Mouse (Mus musculus) cerebellum, postnatal 10 days (tissue): ENCODE results near the gene Chfr.

Source experiments
- DNase-seq, 2 experiments: peaks; one replicate each; pipeline ENCODE4 v3.0.0; 2021; ENCODE audit warnings: mixed read lengths in 2 of 2

Gene Chfr

GRCm38 (mm10) chr5:110135293-110136086 lies at the start of gene Chfr:
Gene Chfr (plus strand): TSS chr5:110135842.
- peak; percentile 100 for DNase-seq

- no peak for DNase-seq
Measured at GRCm38 (mm10) chr5:110086161-110086866, 49.3 kb upstream of the Chfr start.

DNA sequence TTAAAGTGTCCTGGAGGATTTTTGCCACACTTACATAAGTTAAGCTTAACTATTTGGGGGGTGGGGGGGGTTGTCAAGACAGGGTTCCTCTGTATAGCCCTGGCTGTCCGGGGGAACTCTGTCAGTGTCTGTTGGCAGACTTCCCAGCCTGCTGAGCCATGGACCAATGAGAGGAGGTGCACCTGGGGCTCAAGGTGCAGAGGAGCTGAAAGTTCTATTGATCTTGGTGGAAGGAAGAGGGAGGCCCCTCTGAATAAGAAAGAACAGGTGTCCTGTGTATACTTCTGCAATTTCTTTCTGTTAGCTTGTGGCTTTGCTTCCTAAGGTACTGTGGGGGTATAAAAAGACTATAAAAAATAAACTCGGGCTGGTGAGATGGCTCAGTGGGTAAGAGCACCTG lies 44.1 kb upstream of the Chfr start:
- no peak for DNase-seq

DNA sequence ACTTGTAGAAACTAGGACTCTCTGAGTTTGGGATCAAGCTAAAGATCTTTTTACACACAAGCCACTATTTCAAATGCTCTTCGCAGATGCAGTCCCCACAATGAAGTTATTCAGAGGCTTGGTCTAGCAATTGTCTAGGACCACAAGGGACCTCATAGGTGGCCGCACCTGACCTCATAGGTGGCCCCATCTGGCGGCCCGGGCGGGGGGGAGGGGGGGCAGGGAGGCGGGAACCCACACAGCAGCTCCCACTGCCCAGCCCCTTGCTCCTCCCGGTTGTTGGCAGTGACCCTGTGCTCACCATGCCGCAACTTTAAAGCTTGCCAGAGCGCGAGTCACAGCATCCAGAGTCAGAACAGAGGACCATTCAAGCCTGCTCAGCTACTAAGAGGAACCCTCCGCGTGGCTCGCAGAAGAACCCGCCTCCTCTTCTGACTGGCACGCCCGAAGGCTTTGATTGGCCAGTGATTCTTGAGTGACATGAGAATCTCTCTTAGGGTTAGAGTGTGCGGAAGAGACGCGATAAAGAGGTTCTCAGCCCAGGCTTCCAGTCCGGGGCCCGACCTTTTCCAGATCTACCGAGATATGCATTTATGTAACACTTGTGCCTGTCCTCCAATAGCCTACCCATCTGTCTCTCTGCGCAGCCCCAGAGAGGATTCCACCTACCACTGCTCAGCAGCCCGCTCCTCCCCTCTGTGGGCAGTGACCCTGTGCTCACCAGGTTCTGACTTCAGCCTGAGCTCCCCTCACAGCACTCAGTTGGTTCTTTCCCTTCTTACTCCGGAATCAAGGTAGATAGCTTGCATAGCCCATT lies 41.4 kb upstream of the Chfr start, which contains the start of gene Gm35315:
Gene Gm35315 (minus strand): TSS at position 391 of the 817 bp plus-strand sequence.
- DNase-seq: peak; percentile 89 to 90

DNA sequence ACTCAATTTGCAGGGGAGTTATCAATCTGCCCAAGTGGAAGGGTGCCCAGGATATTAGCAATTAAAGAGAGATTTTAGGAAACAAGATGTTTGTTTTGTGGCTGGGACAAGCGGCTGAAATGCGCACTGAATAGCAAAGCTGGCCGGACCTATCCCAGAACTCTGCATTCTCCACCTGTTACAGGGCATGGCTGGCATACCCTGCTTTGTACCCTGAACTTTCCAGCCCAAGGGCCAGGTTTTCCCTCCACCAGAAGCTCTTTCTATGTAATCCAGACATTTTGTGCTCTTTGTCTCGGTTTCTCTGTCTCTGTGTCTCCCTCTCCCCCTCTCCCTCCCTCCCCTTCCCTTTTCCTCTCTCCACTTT lies 40.8 kb upstream of the Chfr start:
- DNase-seq: no peak

- DNase-seq: peak in 1 of 2 experiments; percentile 11
Measured at GRCm38 (mm10) chr5:110098991-110099477, 36.6 kb upstream of the Chfr start.

GRCm38 (mm10) chr5:110099656-110100580 lies 35.7 kb upstream of the Chfr start, which contains the start of gene Plcxd1:
Gene Plcxd1 (plus strand): TSS chr5:110099969.
- peak in 1 of 2 experiments; percentile 16 for DNase-seq

- peak; percentile 49 to 65 for DNase-seq
Measured at GRCm38 (mm10) chr5:110100921-110101631, 34.6 kb upstream of the Chfr start.

GRCm38 (mm10) chr5:110101716-110102347 lies 33.8 kb upstream of the Chfr start:
- peak; percentile 76 to 77 for DNase-seq

- peak in 1 of 2 experiments; percentile 5 for DNase-seq
Measured at GRCm38 (mm10) chr5:110102429-110102828, 33.2 kb upstream of the Chfr start.

- DNase-seq: peak in 1 of 2 experiments; percentile 11
Measured at GRCm38 (mm10) chr5:110102853-110103625, 32.6 kb upstream of the Chfr start.

GRCm38 (mm10) chr5:110103901-110104615 lies 31.6 kb upstream of the Chfr start:
- DNase-seq: peak in 1 of 2 experiments; percentile 9

GRCm38 (mm10) chr5:110104616-110105380 lies 30.8 kb upstream of the Chfr start:
- DNase-seq: peak; percentile 15 to 39

- DNase-seq: peak; percentile 38 to 40
Measured at GRCm38 (mm10) chr5:110106140-110106871, 29.3 kb upstream of the Chfr start.

DNA sequence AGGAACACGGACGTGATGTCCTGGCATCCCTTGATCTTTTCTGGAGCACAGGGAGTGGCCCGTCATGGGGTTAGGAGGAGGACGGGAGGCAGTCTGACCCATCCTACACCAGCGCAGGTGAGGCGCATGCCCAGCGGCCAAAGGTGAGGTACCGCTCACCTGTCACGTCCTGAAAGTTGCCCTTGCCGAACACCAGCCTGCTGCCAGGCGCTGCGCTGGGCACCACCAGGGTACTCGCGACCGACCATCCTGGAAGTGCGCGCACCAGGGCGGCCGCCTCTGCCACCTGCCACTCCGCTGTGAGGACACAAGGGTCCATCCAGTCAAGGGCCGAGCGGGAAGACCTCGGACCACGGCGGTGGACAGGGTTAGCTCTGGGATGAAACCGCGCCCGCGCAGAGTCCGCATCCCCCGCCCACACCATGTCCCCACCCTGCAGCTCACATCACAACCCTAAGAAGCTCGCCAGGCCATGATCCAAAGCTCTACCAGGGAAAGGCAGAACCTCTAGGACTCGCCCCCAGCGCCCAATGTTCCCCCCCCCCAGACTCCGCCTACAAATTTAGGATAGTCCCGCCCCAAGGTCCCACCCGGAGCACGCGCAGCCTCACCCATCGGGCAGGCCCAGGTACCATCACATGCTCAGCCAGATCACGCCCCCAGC lies 28.6 kb upstream of the Chfr start:
- DNase-seq: no peak

- peak; percentile 97 to 98 for DNase-seq
Measured at GRCm38 (mm10) chr5:110107581-110108304, 27.9 kb upstream of the Chfr start, which contains the start of gene Gtpbp6. Gene Gtpbp6 (minus strand): TSS chr5:110108197.
